Comparison of ENCODE assay signal across 11 mouse cellular contexts in the genomic region with DNA sequence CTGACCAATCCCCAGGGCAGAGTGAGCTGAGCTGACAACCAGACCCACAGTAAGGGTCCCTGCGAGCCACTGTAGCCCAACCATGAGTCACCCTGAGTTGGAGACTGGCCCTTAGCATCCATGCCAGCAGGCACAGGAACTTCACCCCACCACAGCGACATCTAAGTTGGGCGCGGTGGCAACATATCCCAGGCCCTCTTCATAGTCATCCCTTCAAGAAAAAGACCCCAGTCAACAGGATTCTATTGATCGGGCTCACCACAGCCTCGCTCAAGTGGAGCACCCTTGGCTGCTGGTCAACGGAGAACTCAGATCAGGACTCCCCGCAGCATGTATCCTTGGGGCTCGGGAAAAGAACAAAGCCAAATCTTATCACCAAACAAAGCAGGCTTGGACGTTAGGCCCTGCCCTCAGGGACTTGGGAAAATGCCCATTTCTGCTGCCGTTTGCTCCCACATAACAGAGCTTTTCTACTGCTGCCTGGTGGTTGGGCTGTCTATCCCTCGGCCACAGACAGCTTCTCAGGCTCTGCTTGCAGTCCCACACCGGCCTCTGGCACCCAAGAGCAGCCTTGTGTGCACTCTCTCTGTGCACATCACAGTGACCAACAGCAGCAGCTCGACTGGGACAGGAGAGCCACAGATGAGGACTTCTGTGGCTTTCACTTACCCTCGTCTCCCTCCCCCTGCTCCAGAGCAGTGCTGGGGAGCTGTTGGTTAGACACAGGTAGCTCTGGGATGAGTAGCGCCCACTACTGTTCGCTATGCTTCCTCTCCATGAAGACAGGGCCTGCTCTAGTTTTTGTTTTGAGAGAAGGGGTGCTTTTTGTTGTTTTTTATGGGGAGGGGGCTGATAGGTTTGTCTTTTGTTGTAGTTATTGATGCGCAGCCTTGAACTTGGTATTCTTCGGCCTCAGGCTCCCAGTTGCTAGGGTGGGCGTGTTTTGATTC. TPM values are rescaled to one million over a fixed set of nuclear protein-coding genes. Genes with fewer than 3 reads are reported as not detected.
DNase-seq lines count a peak whose midpoint lies in the region; ATAC-seq and TF ChIP-seq lines count a peak whose summit lies in the region.
"Had no signal": no experiment of that assay in that cellular context is flagged by ENCODE, and none has a peak within 500 bp of the region (broad histone marks: within the 10 kb centered on the region; RNA-seq: fewer than 3 reads in every experiment).

No protein-coding gene starts in this region.

- peak; percentile 22 for DNase-seq in urinary bladder, postnatal 14 days (ENCODE audit: low spot score)
- DNase-seq in urinary bladder, adult 18-20 months (ENCODE audit: low spot score in 2 of 2), result no peak
- DNase-seq in heart, postnatal 0 days (ENCODE audit: low spot score), result peak; percentile 35
- no peak for DNase-seq in cerebellum, postnatal 36 days
- DNase-seq: cerebellum, postnatal 14 days; kidney, adult 9 months had no signal

- no peak for TF ChIP-seq EP300 in heart, postnatal 0 days (IDR thresholded peaks at IDR 0.05; ENCODE audit: low read depth)

- ATAC-seq in intestine, postnatal 0 days, result no peak
- no peak for ATAC-seq in intestine, embryonic 16.5 days
- ATAC-seq in heart, postnatal 0 days (ENCODE audit: insufficient read depth, low read depth), result peak; percentile 24; the same call in 1 of the 2 replicates
- no peak for ATAC-seq in megakaryocyte-erythroid progenitor cell, adult 5-6 weeks (replicated peaks; ENCODE audit: low FRiP score, low TSS enrichment, poor library complexity, severe bottlenecking)

- TF ChIP-seq CTCF in intestine, postnatal 0 days (IDR thresholded peaks at IDR 0.05; ENCODE audit: low read depth), result 0 out of 2 replicates have a peak, but pooled peaks have one; percentile 7
- peak; percentile 12; the same call in 1 of the 2 replicates for TF ChIP-seq CTCF in heart, postnatal 0 days (IDR thresholded peaks at IDR 0.05; ENCODE audit: low read depth)

- no peaks in the 10 kb centered on the region for H3K9me3 ChIP-seq in intestine, postnatal 0 days (ENCODE audit: control insufficient read depth)
- no peaks in the 10 kb centered on the region for H3K9me3 ChIP-seq in intestine, embryonic 16.5 days (ENCODE audit: control insufficient read depth, low read length)
- H3K9me3 ChIP-seq in heart, postnatal 0 days (replicated peaks; ENCODE audit: control insufficient read depth, low read length), result no peaks in the 10 kb centered on the region

- H3K4me1 ChIP-seq in intestine, postnatal 0 days (replicated peaks; ENCODE audit: control insufficient read depth, insufficient read depth, low read length), result no peaks in the 10 kb centered on the region
- no peaks in the 10 kb centered on the region for H3K4me1 ChIP-seq in intestine, embryonic 16.5 days (ENCODE audit: control insufficient read depth, insufficient read depth, low read length)
- H3K4me1 ChIP-seq in heart, postnatal 0 days (ENCODE audit: control insufficient read depth, insufficient read depth), result peaks cover 11% of the 10 kb centered on the region

- no peak overlapping the region for H3K9ac ChIP-seq in intestine, postnatal 0 days (ENCODE audit: low read depth, low read length)
- H3K9ac ChIP-seq in intestine, embryonic 16.5 days (ENCODE audit: low read depth, low read length), result no peak overlapping the region
- no peak overlapping the region for H3K9ac ChIP-seq in heart, postnatal 0 days (replicated peaks; ENCODE audit: low read depth, low read length)

- no peak overlapping the region for H3K4me3 ChIP-seq in intestine, postnatal 0 days (ENCODE audit: low read depth, low read length)
- no peak overlapping the region for H3K4me3 ChIP-seq in intestine, embryonic 16.5 days (ENCODE audit: low read length)
- no peak overlapping the region for H3K4me3 ChIP-seq in heart, postnatal 0 days (ENCODE audit: low read depth, low read length)

- H3K36me3 ChIP-seq in intestine, postnatal 0 days (ENCODE audit: control insufficient read depth, insufficient read depth), result no peaks in the 10 kb centered on the region
- no peaks in the 10 kb centered on the region for H3K36me3 ChIP-seq in intestine, embryonic 16.5 days (ENCODE audit: control insufficient read depth, insufficient read depth, low read length)
- no peaks in the 10 kb centered on the region for H3K36me3 ChIP-seq in heart, postnatal 0 days (replicated peaks; ENCODE audit: control insufficient read depth, insufficient read depth, low read length)

- no peaks in the 10 kb centered on the region for H3K27me3 ChIP-seq in intestine, postnatal 0 days (replicated peaks; ENCODE audit: control insufficient read depth, insufficient read depth, low read length)
- H3K27me3 ChIP-seq in intestine, embryonic 16.5 days (replicated peaks; ENCODE audit: control insufficient read depth, insufficient read depth, low read length), result no peaks in the 10 kb centered on the region
- no peaks in the 10 kb centered on the region for H3K27me3 ChIP-seq in heart, postnatal 0 days (ENCODE audit: control insufficient read depth, insufficient read depth, low read length)

- no peak overlapping the region for H3K27ac ChIP-seq in intestine, postnatal 0 days (ENCODE audit: low read depth, low read length)
- H3K27ac ChIP-seq in intestine, embryonic 16.5 days (ENCODE audit: low read length), result no peak overlapping the region
- H3K27ac ChIP-seq in heart, postnatal 0 days (ENCODE audit: low read depth), result peak overlapping the region; percentile 44
- H3K27ac ChIP-seq: macrophage had no signal

- WGBS in intestine, postnatal 0 days, result 79% methylated on average over 20 of the region's 20 CpGs
- 76% methylated on average over 20 of the region's 20 CpGs for WGBS in intestine, embryonic 16.5 days
- WGBS in heart, postnatal 0 days, result 49% methylated on average over 20 of the region's 20 CpGs

- H3K4me2 ChIP-seq in intestine, postnatal 0 days (replicated peaks; ENCODE audit: low read depth), result no peak overlapping the region
- no peak overlapping the region for H3K4me2 ChIP-seq in intestine, embryonic 16.5 days (ENCODE audit: low read depth, low read length)
- H3K4me2 ChIP-seq in heart, postnatal 0 days (ENCODE audit: low read depth, low read length), result no peak overlapping the region

RNA-seq across cellular contexts. Expression of gene Rab7b, which starts 26.2 kb away (rescaled TPM):
- 2.9 and 3.3 TPM in 2 replicates for polyA plus RNA-seq in intestine, postnatal 0 days (2015; fragmentation: Nextera tagmentation; extraction: Ambion mirVana)
- polyA plus RNA-seq in intestine, embryonic 16.5 days (2015; fragmentation: Nextera tagmentation; extraction: Ambion mirVana), result 5.5 and 6.2 TPM in 2 replicates
- 0.50 and 2.8 TPM in 2 replicates for total RNA-seq in heart, postnatal 0 days (2014; rRNA removed; ENCODE audit: low replicate concordance)
- polyA plus RNA-seq in heart, postnatal 0 days (2015; fragmentation: Nextera tagmentation; extraction: Ambion mirVana), result 3.1 and 3.7 TPM in 2 replicates
- not detected in 2 replicates for total RNA-seq in megakaryocyte-erythroid progenitor cell, adult 5-6 weeks (2014; fragmentation: Nextera tagmentation)
- 1.3 and 1.5 TPM in 2 replicates for total RNA-seq in megakaryocyte-erythroid progenitor cell, adult 5-6 weeks (2017)

RNA-seq across cellular contexts. Expression of gene Slc26a9, which starts 29.2 kb away (rescaled TPM):
- 0.03 and 0.67 TPM in 2 replicates for polyA plus RNA-seq in intestine, postnatal 0 days (2015; fragmentation: Nextera tagmentation; extraction: Ambion mirVana)
- polyA plus RNA-seq in intestine, embryonic 16.5 days (2015; fragmentation: Nextera tagmentation; extraction: Ambion mirVana), result 2.1 and 2.8 TPM in 2 replicates
- total RNA-seq in heart, postnatal 0 days (2014; rRNA removed; ENCODE audit: low replicate concordance), result not detected in 2 replicates
- polyA plus RNA-seq in heart, postnatal 0 days (2015; fragmentation: Nextera tagmentation; extraction: Ambion mirVana), result 0.03 and 0.05 TPM in 2 replicates
- total RNA-seq in megakaryocyte-erythroid progenitor cell, adult 5-6 weeks (2014; fragmentation: Nextera tagmentation), result not detected in 2 replicates
- not detected in 2 replicates for total RNA-seq in megakaryocyte-erythroid progenitor cell, adult 5-6 weeks (2017)
- total RNA-seq: granulocyte monocyte progenitor cell, adult 5-6 weeks had no signal
- polyA plus RNA-seq: macrophage had no signal

Comparison
In these comparisons a context has a peak if more than half of its experiments do, and no peak if none do; other contexts are left out.
1. DNase-seq: peak in urinary bladder, postnatal 14 days (single experiment) and heart, postnatal 0 days (single experiment); none in urinary bladder, adult 18-20 months (0 of 2) and cerebellum, postnatal 36 days (0 of 2).